Mouse (Mus musculus): ENCODE measurements at regions not wholly inside any gene's neighbourhood (a gene's known extent, or its start where the extent isn't known, plus 50 kb on each side); places are given as distances from the start of the nearest gene placed in this dataset.

DNA sequence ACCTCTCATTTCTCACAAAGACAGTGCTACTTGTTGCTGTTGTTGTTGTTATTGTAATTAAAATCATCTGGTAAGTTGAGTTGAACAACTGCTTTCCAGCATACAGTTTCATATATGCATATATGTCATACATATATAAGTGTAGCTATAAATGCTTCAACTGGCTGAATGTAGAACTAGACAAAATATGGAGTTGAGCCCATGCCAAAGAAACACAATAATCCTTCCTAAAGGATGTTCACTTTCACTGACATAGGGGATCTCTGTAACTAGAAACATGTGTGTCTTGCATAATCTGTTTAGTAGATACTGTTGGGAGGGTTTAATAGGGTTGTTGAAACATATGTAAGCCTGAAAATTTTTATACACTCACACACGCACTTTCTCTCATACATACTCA lies 247.9 kb downstream of the Rfpl4b start:
- no peak for TF ChIP-seq CTCF (IDR thresholded peaks at IDR 0.05; ENCODE audit: low read depth, low read length)
- no peak for TF ChIP-seq POLR2A (IDR thresholded peaks at IDR 0.05; ENCODE audit: extremely low read depth, insufficient read depth, low read length)

All from liver, adult 2 months (tissue).